Mouse (Mus musculus) cortical plate, adult 2 months (tissue): Measurements from ENCODE around the gene Col28a1. TPM values are rescaled to one million over a fixed set of nuclear protein-coding genes. Genes with fewer than 3 reads are reported as not detected.

Experiments used
- H3K27ac ChIP-seq: fragments of 200-500 bp; 2 replicates; pipeline ENCODE4 v1.5.1; 2012; ENCODE audit warnings: low read length, control low read depth, inconsistent platforms; ENCODE audit not compliant: insufficient read depth
- H3K4me1 ChIP-seq: fragments of 200-500 bp; 2 replicates; pipeline ENCODE4 v1.6.1; 2011; ENCODE audit warnings: low read length; ENCODE audit not compliant: control insufficient read depth, insufficient read depth
- H3K4me3 ChIP-seq: fragments of 200-500 bp; 2 replicates; pipeline ENCODE4 v1.5.1; 2011; ENCODE audit warnings: mild to moderate bottlenecking, low read length, control low read depth; ENCODE audit not compliant: insufficient read depth
- CTCF ChIP-seq: fragments of 200-500 bp; IDR thresholded peaks from 2 replicates; pipeline ENCODE4 v1.5.1; 2011; ENCODE audit warnings: mild to moderate bottlenecking, control low read depth, low read length; ENCODE audit not compliant: insufficient read depth; ENCODE audit errors: extremely low read depth
- POLR2A ChIP-seq: fragments of 200-500 bp; IDR thresholded peaks from 2 replicates; pipeline ENCODE4 v1.6.1; 2011; ENCODE audit warnings: mild to moderate bottlenecking, low read length, control low read depth; ENCODE audit not compliant: insufficient read depth; ENCODE audit errors: extremely low read depth
- polyA plus RNA-seq: library from polyadenylated mRNA; depleted of rRNA; stranded (reverse); fragments of >200 nt; gene quantifications from 2 replicates; pipeline ENCODE4 v1.2.3, GENCODE M21; 2012; rRNA removed

The Col28a1 gene
- polyA plus RNA-seq, 1 experiment, result 0.77 TPM

DNA sequence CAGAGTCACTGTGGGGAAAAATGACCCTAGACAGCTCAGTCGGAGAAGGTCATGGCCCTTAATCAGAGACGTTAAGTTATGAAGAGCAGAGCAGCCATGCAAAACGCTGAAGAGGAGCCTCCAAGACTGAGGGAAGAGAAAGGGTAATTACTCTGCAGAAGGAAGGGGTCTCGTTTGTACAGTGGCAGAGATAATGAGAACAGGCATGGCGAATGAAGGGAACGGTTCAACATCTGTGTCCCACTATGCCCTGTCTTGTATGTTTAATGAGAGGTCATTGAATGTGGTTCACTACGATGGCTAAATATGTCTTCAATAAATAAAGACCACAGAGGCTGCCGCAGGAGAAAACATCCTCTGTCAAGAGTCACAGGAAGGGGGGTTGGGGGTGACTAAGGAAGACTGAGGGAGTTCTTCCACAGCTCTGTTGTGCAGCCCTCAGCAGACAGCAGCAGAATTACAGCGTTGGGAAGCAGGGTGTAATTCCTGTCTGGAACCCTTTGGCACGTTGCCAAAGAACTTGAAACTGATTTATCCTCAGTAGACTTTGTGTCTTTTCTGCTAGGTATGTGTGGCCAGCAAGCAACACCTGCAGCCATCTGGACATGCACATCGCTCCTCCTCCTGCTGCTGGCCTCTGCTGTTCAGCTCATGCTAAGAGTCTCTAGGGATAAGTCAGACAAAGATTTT lies 226.4 kb downstream of the Col28a1 start:
- H3K4me3 ChIP-seq, result no peak overlapping the region
- TF ChIP-seq CTCF (no peak), POLR2A (no peak)
- no peak overlapping the region for H3K27ac ChIP-seq
- no peaks in the 10 kb centered on the region for H3K4me1 ChIP-seq

GRCm38 (mm10) chr6:7962749-7963148 lies 229.7 kb downstream of the Col28a1 start:
- no peak overlapping the region for H3K27ac ChIP-seq
- no peaks in the 10 kb centered on the region for H3K4me1 ChIP-seq
- no peak overlapping the region for H3K4me3 ChIP-seq
- no peak for TF ChIP-seq CTCF
- TF ChIP-seq POLR2A, result no peak

- Histone ChIP-seq H3K4me3 (no peak overlapping the region), H3K27ac (no peak overlapping the region), H3K4me1 (no peaks in the 10 kb centered on the region)
- no peak for TF ChIP-seq POLR2A
These were observed 240.2 kb downstream of the Col28a1 start for GRCm38 (mm10) chr6:7952208-7952607.

DNA sequence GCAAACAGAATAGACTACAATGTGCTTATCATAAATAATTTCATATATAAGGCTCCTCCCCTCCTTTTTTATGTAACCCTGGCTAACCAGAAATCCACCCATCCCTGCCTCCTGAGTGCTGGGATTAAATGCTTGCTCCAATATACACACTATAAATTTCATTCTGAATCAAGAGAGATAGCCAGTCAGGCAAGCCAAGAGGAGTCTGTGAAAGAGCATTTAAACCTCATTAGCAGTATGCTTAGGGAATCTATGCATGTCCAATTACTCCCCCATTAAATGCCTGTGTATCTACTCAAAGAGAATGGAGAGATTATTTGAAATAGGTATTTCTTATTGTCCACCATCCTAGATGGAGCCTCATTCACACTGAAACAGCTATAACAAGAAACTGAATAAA lies 240.6 kb downstream of the Col28a1 start:
- no peak for TF ChIP-seq CTCF
- TF ChIP-seq POLR2A, result no peak
- Histone ChIP-seq H3K27ac (no peak overlapping the region), H3K4me3 (no peak overlapping the region), H3K4me1 (no peaks in the 10 kb centered on the region)

Other genes starting within 250 kb of the Col28a1 start
- gene Mios, start 16.6 kb upstream of the Col28a1 start, polyA plus RNA-seq, result 9.6 and 10.7 TPM in 2 replicates
- gene Rpa3, start 66.6 kb upstream of the Col28a1 start, polyA plus RNA-seq, result 18.7 and 19.6 TPM in 2 replicates
- 40.2 and 41.3 TPM in 2 replicates for gene Umad1, start 66.7 kb upstream of the Col28a1 start, polyA plus RNA-seq
- 21.9 and 22.5 TPM in 2 replicates for gene Gm45062, start 66.8 kb upstream of the Col28a1 start, polyA plus RNA-seq